Comparison of ENCODE assay signal across 8 mouse cellular contexts in genomic region chr10:57794018-57794417, GRCm38 (mm10). TPM values are rescaled to one million over a fixed set of nuclear protein-coding genes. Genes with fewer than 3 reads are reported as not detected.
DNase-seq lines count a peak whose midpoint lies in the region; ATAC-seq and TF ChIP-seq lines count a peak whose summit lies in the region.

TSS of gene Smpdl3a (plus strand) at chr10:57794335.

- H3K27ac ChIP-seq in spleen, adult 2 months (ENCODE audit: insufficient read depth, low read length): peak within 1 kb of the TSS; percentile 92
- H3K27ac ChIP-seq in embryonic facial prominence, embryonic 14.5 days (replicated peaks; ENCODE audit: low read depth, low read length): peak within 1 kb of the TSS; percentile 55
- H3K27ac ChIP-seq in heart, embryonic 15.5 days: peak within 1 kb of the TSS; percentile 76

- no peak for TF ChIP-seq POLR2A in spleen, adult 2 months (IDR thresholded peaks at IDR 0.05; ENCODE audit: low read depth, low read length)
- no peak for TF ChIP-seq POLR2A in myocyte (IDR thresholded peaks at IDR 0.05; ENCODE audit: insufficient read length, low read depth)

- H3ac ChIP-seq in myocyte (ENCODE audit: control insufficient read depth, insufficient read length): no peak within 1 kb of the TSS

- intact Hi-C loops in left cerebral cortex, postnatal 25 days (cut with DNase I): loop anchor here (2.0 kb wide), 1 partner anchor 49 kb away; no protein-coding TSS in a partner anchor

- peak within 1 kb of the TSS; percentile 75 for H3K9ac ChIP-seq in embryonic facial prominence, embryonic 14.5 days (ENCODE audit: low read depth, low read length)
- H3K9ac ChIP-seq in heart, embryonic 15.5 days: peak within 1 kb of the TSS; percentile 72

- no peak for ATAC-seq in embryonic facial prominence, embryonic 14.5 days (ENCODE audit: low read depth)
- ATAC-seq in heart, embryonic 15.5 days (replicated peaks; ENCODE audit: insufficient number of reproducible peaks, insufficient read depth, low FRiP score, low read depth): no peak

- H3K4me1 ChIP-seq in spleen, adult 2 months (ENCODE audit: control insufficient read depth, insufficient read depth, insufficient read length): peaks cover 8% of the 10 kb centered on the region
- peaks cover 12% of the 10 kb centered on the region for H3K4me1 ChIP-seq in embryonic facial prominence, embryonic 14.5 days (ENCODE audit: control insufficient read depth, insufficient read depth, low read length)
- peaks cover 5% of the 10 kb centered on the region for H3K4me1 ChIP-seq in heart, embryonic 15.5 days (replicated peaks)

- H3K36me3 ChIP-seq in spleen, adult 2 months (ENCODE audit: control insufficient read depth, insufficient read depth, low read length): no peaks in the 10 kb centered on the region
- H3K36me3 ChIP-seq in embryonic facial prominence, embryonic 14.5 days (ENCODE audit: control insufficient read depth, insufficient read depth, low read length): no peaks in the 10 kb centered on the region
- H3K36me3 ChIP-seq in heart, embryonic 15.5 days: no peaks in the 10 kb centered on the region
- H3K36me3 ChIP-seq in myocyte (ENCODE audit: control insufficient read depth, insufficient read depth): no peaks in the 10 kb centered on the region

- WGBS in spleen, adult 2 months: 89% methylated on average over 7 of the region's 7 CpGs
- 78% methylated on average over 7 of the region's 7 CpGs for WGBS in embryonic facial prominence, embryonic 14.5 days
- 80% methylated on average over 7 of the region's 7 CpGs for WGBS in heart, embryonic 15.5 days

- H3K79me2 ChIP-seq in myocyte (ENCODE audit: control insufficient read depth, insufficient read depth): no peaks in the 10 kb centered on the region

- H3K27me3 ChIP-seq in spleen, adult 2 months (ENCODE audit: control insufficient read depth, insufficient read depth, low read length): no peaks in the 10 kb centered on the region
- no peaks in the 10 kb centered on the region for H3K27me3 ChIP-seq in embryonic facial prominence, embryonic 14.5 days (replicated peaks; ENCODE audit: control insufficient read depth, insufficient read depth, low read length)
- no peaks in the 10 kb centered on the region for H3K27me3 ChIP-seq in heart, embryonic 15.5 days
- no peaks in the 10 kb centered on the region for H3K27me3 ChIP-seq in myocyte (ENCODE audit: control insufficient read depth, insufficient read depth, insufficient read length)

- peak within 1 kb of the TSS; percentile 81 for H3K4me3 ChIP-seq in spleen, adult 2 months (ENCODE audit: extremely low read depth, insufficient read depth, insufficient read length)
- H3K4me3 ChIP-seq in embryonic facial prominence, embryonic 14.5 days (ENCODE audit: low read depth, low read length): peak within 1 kb of the TSS; percentile 61
- peak within 1 kb of the TSS; percentile 73 for H3K4me3 ChIP-seq in heart, embryonic 15.5 days
- H3K4me3 ChIP-seq in myocyte: peak within 1 kb of the TSS; percentile 29

- DNase-seq in spleen, adult 2 months (ENCODE audit: low read depth in 1 of 2, low spot score in 2 of 2): no peak
- no peak for DNase-seq in spleen, postnatal 36 days (ENCODE audit: low spot score in 2 of 2)
- DNase-seq in embryonic facial prominence, embryonic 14.5 days (ENCODE audit: low spot score): no peak
- DNase-seq in left cerebral cortex, postnatal 25 days (ENCODE audit: low spot score in 2 of 2): no peak
- DNase-seq in frontal cortex, postnatal 36 days (ENCODE audit: low spot score in 2 of 2): no peak
- DNase-seq in spleen, postnatal 4 days (ENCODE audit: low spot score in 2 of 2): no peak

- peak within 1 kb of the TSS; percentile 96 for H3K4me2 ChIP-seq in embryonic facial prominence, embryonic 14.5 days (ENCODE audit: low read depth, low read length)
- H3K4me2 ChIP-seq in heart, embryonic 15.5 days: peak within 1 kb of the TSS; percentile 92
- peak within 1 kb of the TSS; percentile 72 for H3K4me2 ChIP-seq in myocyte (ENCODE audit: low read depth)

- TF ChIP-seq CTCF in spleen, adult 2 months (IDR thresholded peaks at IDR 0.05; ENCODE audit: extremely low read depth, insufficient read depth, insufficient read length, insufficient replicate concordance): no peak

- 0 out of 2 replicates have a peak, but pooled peaks cover 3% of the 10 kb centered on the region for H3K9me3 ChIP-seq in embryonic facial prominence, embryonic 14.5 days (ENCODE audit: control insufficient read depth, low read length)
- H3K9me3 ChIP-seq in heart, embryonic 15.5 days (replicated peaks): no peaks in the 10 kb centered on the region

TF ChIP-seq in myocyte, 11 proteins besides CTCF, POLR2A, EP300 and RAD21:
- TF ChIP-seq CEBPB (IDR thresholded peaks at IDR 0.05; ENCODE audit: insufficient read depth, poor library complexity, severe bottlenecking) (no peak), SRF (IDR thresholded peaks at IDR 0.05; ENCODE audit: control insufficient read depth, insufficient read length, low read depth) (no peak), TCF3 (IDR thresholded peaks at IDR 0.05; ENCODE audit: insufficient read length, low read depth) (no peak), MYOD1 (IDR thresholded peaks at IDR 0.05; ENCODE audit: control insufficient read depth in 1 of 3, insufficient read length in 2 of 3, low read depth in 2 of 3) (no peak), USF1 (IDR thresholded peaks at IDR 0.05; ENCODE audit: low read depth) (no peak), POLR2AphosphoS2 (IDR thresholded peaks at IDR 0.05; ENCODE audit: insufficient read length, low read depth) (no peak), E2F4 (IDR thresholded peaks at IDR 0.05; ENCODE audit: insufficient read depth) (no peak), REST (IDR thresholded peaks at IDR 0.05; ENCODE audit: insufficient read depth, insufficient read length) (no peak), MAX (IDR thresholded peaks at IDR 0.05; ENCODE audit: low read depth) (no peak), MYOG (IDR thresholded peaks at IDR 0.05; ENCODE audit: control insufficient read depth in 1 of 3, insufficient read depth in 1 of 3, insufficient read length in 2 of 3, low read depth in 2 of 3) (no peak), TCF12 (IDR thresholded peaks at IDR 0.05; ENCODE audit: insufficient read depth, poor library complexity, severe bottlenecking) (no peak)

RNA-seq across cellular contexts. Expression of gene Smpdl3a, which starts in this region (rescaled TPM):
- polyA plus RNA-seq in spleen, adult 2 months (2012; rRNA removed): 89.4 and 103 TPM in 2 replicates
- polyA plus RNA-seq in embryonic facial prominence, embryonic 14.5 days (2014; fragmentation: Nextera tagmentation; extraction: Ambion mirVana): 22.0 and 28.8 TPM in 2 replicates
- polyA plus RNA-seq in heart, embryonic 15.5 days (2015; fragmentation: Nextera tagmentation; extraction: Ambion mirVana): 33.2 and 35.6 TPM in 2 replicates
- total RNA-seq in left cerebral cortex, postnatal 25 days (2021): 10 to 100 TPM; 27.3 to 28.2 TPM
- polyA plus RNA-seq in myocyte (2012; fragmentation: generic; extraction: Trizol): 6.4 TPM

Comparison
In these comparisons a context has a peak if more than half of its experiments do, and no peak if none do; other contexts are left out.
1. H3K4me3 ChIP-seq: peak in every context shown above with its lines; median percentile 81 in spleen, adult 2 months; 73 in heart, embryonic 15.5 days; 61 in embryonic facial prominence, embryonic 14.5 days; 29 in myocyte.